Mouse (Mus musculus) liver, postnatal 0 days (tissue): ENCODE measurements around the gene Gm10974.

Experiments used
- CTCF ChIP-seq: sonication (generic); IDR thresholded peaks from 2 replicates; pipeline ENCODE4 v1.5.1; 2016; ENCODE audit warnings: antibody characterized with exemption, low read depth
- EP300 ChIP-seq: IDR thresholded peaks from 2 replicates; pipeline ENCODE4 v1.6.1; 2016; ENCODE audit warnings: antibody characterized with exemption, low read depth, mild to moderate bottlenecking

DNA sequence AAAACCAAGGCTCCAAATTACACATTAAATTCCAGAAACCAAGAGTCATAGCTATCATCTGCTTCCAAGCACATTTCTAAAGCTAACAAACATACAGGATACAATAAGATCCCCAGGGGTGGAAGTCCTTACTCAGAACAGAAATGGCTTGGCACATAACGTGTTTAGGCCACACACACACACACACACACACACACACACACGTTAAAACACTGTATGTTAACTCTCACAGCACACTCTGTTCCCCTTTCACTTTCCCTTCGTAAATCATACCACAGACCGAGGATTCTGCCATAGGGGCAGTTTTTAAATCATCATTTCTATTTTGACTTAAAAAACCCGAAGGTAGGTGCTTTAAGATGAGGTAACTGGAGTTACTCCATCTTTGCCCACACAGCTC is 18.5 kb downstream of the Gm10974 start:
- TF ChIP-seq CTCF (no peak), EP300 (0 out of 2 replicates have a peak, but pooled peaks have one; percentile 13)
